Mouse (Mus musculus): Measurements from ENCODE around the gene Cideb. TPM values are rescaled to one million over a fixed set of nuclear protein-coding genes. Genes with fewer than 3 reads are reported as not detected.

Cideb gene
- polyA plus RNA-seq, 1 experiment, result 0.05 TPM

GRCm38 (mm10) chr14:55713007-55713728 lies 45.1 kb downstream of the Cideb start:
- Histone ChIP-seq H3K79me2 (ENCODE audit: control insufficient read depth, insufficient read depth) (no peaks in the 10 kb centered on the region), H3ac (ENCODE audit: control insufficient read depth, insufficient read length, low read depth) (no peak overlapping the region), H3K4me3 (ENCODE audit: insufficient read depth, poor library complexity, severe bottlenecking) (no peak overlapping the region), H3K36me3 (ENCODE audit: control insufficient read depth, insufficient read depth) (peaks cover 5% of the 10 kb centered on the region), H3K79me3 (ENCODE audit: low read depth) (no peaks in the 10 kb centered on the region), H3K27me3 (ENCODE audit: control insufficient read depth, insufficient read depth, insufficient read length) (no peaks in the 10 kb centered on the region)
- TF ChIP-seq MYOD1 (IDR thresholded peaks at IDR 0.05; ENCODE audit: control insufficient read depth, insufficient read length, low read depth), result no peak
- no peak for TF ChIP-seq CTCF (IDR thresholded peaks at IDR 0.05; ENCODE audit: control insufficient read depth, insufficient read depth, insufficient read length)
- TF ChIP-seq USF1 (IDR thresholded peaks at IDR 0.05; ENCODE audit: low read depth), result no peak
- no peak for TF ChIP-seq CEBPB (IDR thresholded peaks at IDR 0.05; ENCODE audit: low read depth)
- no peak for TF ChIP-seq MYOG (IDR thresholded peaks at IDR 0.05; ENCODE audit: control insufficient read depth, extremely low read depth, insufficient read length)
- no peak for TF ChIP-seq MAX (IDR thresholded peaks at IDR 0.05)
- no peak for TF ChIP-seq FOSL1 (IDR thresholded peaks at IDR 0.05; ENCODE audit: insufficient read depth, low read length, poor library complexity, severe bottlenecking)

GRCm38 (mm10) chr14:55711786-55712185 lies 46.5 kb downstream of the Cideb start:
- H3K79me2 ChIP-seq (ENCODE audit: control insufficient read depth, insufficient read depth), result no peaks in the 10 kb centered on the region
- H3ac ChIP-seq (ENCODE audit: control insufficient read depth, insufficient read length, low read depth), result no peak overlapping the region
- no peaks in the 10 kb centered on the region for H3K27me3 ChIP-seq (ENCODE audit: control insufficient read depth, insufficient read depth, insufficient read length)
- H3K36me3 ChIP-seq (ENCODE audit: control insufficient read depth, insufficient read depth), result peaks cover 1% of the 10 kb centered on the region
- H3K4me3 ChIP-seq (ENCODE audit: insufficient read depth, poor library complexity, severe bottlenecking), result no peak overlapping the region
- TF ChIP-seq MAX (IDR thresholded peaks at IDR 0.05) (no peak), CTCF (IDR thresholded peaks at IDR 0.05; ENCODE audit: control insufficient read depth, insufficient read depth, insufficient read length) (no peak), MYOD1 (IDR thresholded peaks at IDR 0.05; ENCODE audit: control insufficient read depth, insufficient read length, low read depth) (no peak), FOSL1 (IDR thresholded peaks at IDR 0.05; ENCODE audit: insufficient read depth, low read length, poor library complexity, severe bottlenecking) (no peak)
- no peaks in the 10 kb centered on the region for H3K79me3 ChIP-seq (ENCODE audit: low read depth)

- H3K79me2 ChIP-seq (ENCODE audit: control insufficient read depth, insufficient read depth), result no peaks in the 10 kb centered on the region
- no peak overlapping the region for H3K4me3 ChIP-seq (ENCODE audit: insufficient read depth, poor library complexity, severe bottlenecking)
- H3ac ChIP-seq (ENCODE audit: control insufficient read depth, insufficient read length, low read depth), result no peak overlapping the region
- H3K36me3 ChIP-seq (ENCODE audit: control insufficient read depth, insufficient read depth), result no peaks in the 10 kb centered on the region
- TF ChIP-seq MAX (IDR thresholded peaks at IDR 0.05), result no peak
- no peak for TF ChIP-seq FOSL1 (IDR thresholded peaks at IDR 0.05; ENCODE audit: insufficient read depth, low read length, poor library complexity, severe bottlenecking)
- TF ChIP-seq USF1 (IDR thresholded peaks at IDR 0.05; ENCODE audit: low read depth), result no peak
- TF ChIP-seq CEBPB (IDR thresholded peaks at IDR 0.05; ENCODE audit: low read depth), result no peak
- no peak for TF ChIP-seq MYOD1 (IDR thresholded peaks at IDR 0.05; ENCODE audit: control insufficient read depth, insufficient read length, low read depth)
- TF ChIP-seq CTCF (IDR thresholded peaks at IDR 0.05; ENCODE audit: control insufficient read depth, insufficient read depth, insufficient read length), result no peak
- no peak for TF ChIP-seq MYOG (IDR thresholded peaks at IDR 0.05; ENCODE audit: control insufficient read depth, extremely low read depth, insufficient read length)
- no peaks in the 10 kb centered on the region for H3K27me3 ChIP-seq (ENCODE audit: control insufficient read depth, insufficient read depth, insufficient read length)
- no peaks in the 10 kb centered on the region for H3K79me3 ChIP-seq (ENCODE audit: low read depth)
Observed at GRCm38 (mm10) chr14:55709509-55709908, 48.7 kb downstream of the Cideb start.

- TF ChIP-seq CTCF (IDR thresholded peaks at IDR 0.05; ENCODE audit: control insufficient read depth, insufficient read depth, insufficient read length) (no peak), USF1 (IDR thresholded peaks at IDR 0.05; ENCODE audit: low read depth) (no peak), FOSL1 (IDR thresholded peaks at IDR 0.05; ENCODE audit: insufficient read depth, low read length, poor library complexity, severe bottlenecking) (no peak), MYOG (IDR thresholded peaks at IDR 0.05; ENCODE audit: control insufficient read depth, extremely low read depth, insufficient read length) (no peak), CEBPB (IDR thresholded peaks at IDR 0.05; ENCODE audit: low read depth) (no peak), MAX (IDR thresholded peaks at IDR 0.05) (no peak), MYOD1 (IDR thresholded peaks at IDR 0.05; ENCODE audit: control insufficient read depth, insufficient read length, low read depth) (no peak)
- H3ac ChIP-seq (ENCODE audit: control insufficient read depth, insufficient read length, low read depth), result no peak overlapping the region
- H3K27me3 ChIP-seq (ENCODE audit: control insufficient read depth, insufficient read depth, insufficient read length), result peaks cover 3% of the 10 kb centered on the region
- H3K4me3 ChIP-seq (ENCODE audit: insufficient read depth, poor library complexity, severe bottlenecking), result no peak overlapping the region
- no peaks in the 10 kb centered on the region for H3K36me3 ChIP-seq (ENCODE audit: control insufficient read depth, insufficient read depth)
- H3K79me3 ChIP-seq (ENCODE audit: low read depth), result no peaks in the 10 kb centered on the region
- H3K79me2 ChIP-seq (ENCODE audit: control insufficient read depth, insufficient read depth), result no peaks in the 10 kb centered on the region
Observed at GRCm38 (mm10) chr14:55707397-55707796, 50.9 kb downstream of the Cideb start.

- Histone ChIP-seq H3K79me2 (ENCODE audit: control insufficient read depth, insufficient read depth) (no peaks in the 10 kb centered on the region), H3K79me3 (ENCODE audit: low read depth) (no peaks in the 10 kb centered on the region), H3ac (ENCODE audit: control insufficient read depth, insufficient read length, low read depth) (no peak overlapping the region), H3K4me3 (ENCODE audit: insufficient read depth, poor library complexity, severe bottlenecking) (no peak overlapping the region), H3K27me3 (ENCODE audit: control insufficient read depth, insufficient read depth, insufficient read length) (peaks cover 3% of the 10 kb centered on the region), H3K36me3 (ENCODE audit: control insufficient read depth, insufficient read depth) (no peaks in the 10 kb centered on the region)
- TF ChIP-seq MYOD1 (IDR thresholded peaks at IDR 0.05; ENCODE audit: control insufficient read depth, insufficient read length, low read depth) (no peak), MAX (IDR thresholded peaks at IDR 0.05) (no peak), MYOG (IDR thresholded peaks at IDR 0.05; ENCODE audit: control insufficient read depth, extremely low read depth, insufficient read length) (no peak), CTCF (IDR thresholded peaks at IDR 0.05; ENCODE audit: control insufficient read depth, insufficient read depth, insufficient read length) (no peak), FOSL1 (IDR thresholded peaks at IDR 0.05; ENCODE audit: insufficient read depth, low read length, poor library complexity, severe bottlenecking) (no peak), CEBPB (IDR thresholded peaks at IDR 0.05; ENCODE audit: low read depth) (no peak)
Observed at GRCm38 (mm10) chr14:55706051-55706600, 52.1 kb downstream of the Cideb start.

Other genes starting within 250 kb of the Cideb start
- gene Cpne6, start 248.0 kb downstream of the Cideb start, polyA plus RNA-seq (2012; fragmentation: generic; extraction: Trizol), result not detected
- not detected for gene Nrl, start 233.5 kb downstream of the Cideb start, polyA plus RNA-seq (2012; fragmentation: generic; extraction: Trizol)
- gene Pck2, start 218.2 kb downstream of the Cideb start, polyA plus RNA-seq (2012; fragmentation: generic; extraction: Trizol), result 87.9 TPM
- gene Dcaf11, start 198.5 kb downstream of the Cideb start, polyA plus RNA-seq (2012; fragmentation: generic; extraction: Trizol), result 15.8 TPM
- 0.16 TPM for gene A730061H03Rik, start 198.1 kb downstream of the Cideb start, polyA plus RNA-seq (2012; fragmentation: generic; extraction: Trizol)
- 0.40 TPM for gene Fitm1, start 182.8 kb downstream of the Cideb start, polyA plus RNA-seq (2012; fragmentation: generic; extraction: Trizol)
- 63.7 TPM for gene Psme1, start 180.3 kb downstream of the Cideb start, polyA plus RNA-seq (2012; fragmentation: generic; extraction: Trizol)
- 7.5 TPM for gene Emc9, start 173.2 kb downstream of the Cideb start, polyA plus RNA-seq (2012; fragmentation: generic; extraction: Trizol)
- 110 TPM for gene Psme2, start 167.3 kb downstream of the Cideb start, polyA plus RNA-seq (2012; fragmentation: generic; extraction: Trizol)
- 9.4 TPM for gene Rnf31, start 166.8 kb downstream of the Cideb start, polyA plus RNA-seq (2012; fragmentation: generic; extraction: Trizol)
- 3.3 TPM for gene Irf9, start 154.9 kb downstream of the Cideb start, polyA plus RNA-seq (2012; fragmentation: generic; extraction: Trizol)
- not detected for gene Rec8, start 140.4 kb downstream of the Cideb start, polyA plus RNA-seq (2012; fragmentation: generic; extraction: Trizol)
- gene Ipo4, start 122.5 kb downstream of the Cideb start, polyA plus RNA-seq (2012; fragmentation: generic; extraction: Trizol), result 113 TPM
- gene Gm49378, start 120.6 kb downstream of the Cideb start, polyA plus RNA-seq (2012; fragmentation: generic; extraction: Trizol), result 0.13 TPM
- gene Tm9sf1, start 114.7 kb downstream of the Cideb start, polyA plus RNA-seq (2012; fragmentation: generic; extraction: Trizol), result 72.9 TPM
- gene Tssk4, start 108.3 kb downstream of the Cideb start, polyA plus RNA-seq (2012; fragmentation: generic; extraction: Trizol), result 0.43 TPM
- gene Mdp1, start 98.0 kb downstream of the Cideb start, polyA plus RNA-seq (2012; fragmentation: generic; extraction: Trizol), result 16.5 TPM
- 23.8 TPM for gene Gmpr2, start 86.5 kb downstream of the Cideb start, polyA plus RNA-seq (2012; fragmentation: generic; extraction: Trizol)
- gene Nedd8, start 86.3 kb downstream of the Cideb start, polyA plus RNA-seq (2012; fragmentation: generic; extraction: Trizol), result 478 TPM
- gene Tinf2, start 76.6 kb downstream of the Cideb start, polyA plus RNA-seq (2012; fragmentation: generic; extraction: Trizol), result 24.4 TPM
- 0.07 TPM for gene Tgm1, start 44.5 kb downstream of the Cideb start, polyA plus RNA-seq (2012; fragmentation: generic; extraction: Trizol)
- 11.9 TPM for gene Rabggta, start 36.2 kb downstream of the Cideb start, polyA plus RNA-seq (2012; fragmentation: generic; extraction: Trizol)
- gene Dhrs1, start 12.8 kb downstream of the Cideb start, polyA plus RNA-seq (2012; fragmentation: generic; extraction: Trizol), result 63.7 TPM
- 38.6 TPM for gene Nop9, start 12.8 kb downstream of the Cideb start, polyA plus RNA-seq (2012; fragmentation: generic; extraction: Trizol)
- gene Ltb4r2, start 3.0 kb upstream of the Cideb start, polyA plus RNA-seq (2012; fragmentation: generic; extraction: Trizol), result 0.09 TPM
- 0.05 TPM for gene Ltb4r1, start 7.5 kb upstream of the Cideb start, polyA plus RNA-seq (2012; fragmentation: generic; extraction: Trizol)
- 0.02 TPM for gene Adcy4, start 25.6 kb upstream of the Cideb start, polyA plus RNA-seq (2012; fragmentation: generic; extraction: Trizol)
- gene Ripk3, start 30.4 kb upstream of the Cideb start, polyA plus RNA-seq (2012; fragmentation: generic; extraction: Trizol), result 0.55 TPM
- gene Nfatc4, start 64.7 kb upstream of the Cideb start, polyA plus RNA-seq (2012; fragmentation: generic; extraction: Trizol), result 1.2 TPM
- 0.13 TPM for gene Nynrin, start 95.6 kb upstream of the Cideb start, polyA plus RNA-seq (2012; fragmentation: generic; extraction: Trizol)
- 0.05 TPM for gene Cbln3, start 125.9 kb upstream of the Cideb start, polyA plus RNA-seq (2012; fragmentation: generic; extraction: Trizol)
- 3.6 TPM for gene Khnyn, start 126.5 kb upstream of the Cideb start, polyA plus RNA-seq (2012; fragmentation: generic; extraction: Trizol)
- 4.7 TPM for gene Sdr39u1, start 141.8 kb upstream of the Cideb start, polyA plus RNA-seq (2012; fragmentation: generic; extraction: Trizol)
- gene Cma1, start 186.2 kb upstream of the Cideb start, polyA plus RNA-seq (2012; fragmentation: generic; extraction: Trizol), result 0.90 TPM
- gene Cma2, start 192.5 kb upstream of the Cideb start, polyA plus RNA-seq (2012; fragmentation: generic; extraction: Trizol), result not detected